In the genomic region with DNA sequence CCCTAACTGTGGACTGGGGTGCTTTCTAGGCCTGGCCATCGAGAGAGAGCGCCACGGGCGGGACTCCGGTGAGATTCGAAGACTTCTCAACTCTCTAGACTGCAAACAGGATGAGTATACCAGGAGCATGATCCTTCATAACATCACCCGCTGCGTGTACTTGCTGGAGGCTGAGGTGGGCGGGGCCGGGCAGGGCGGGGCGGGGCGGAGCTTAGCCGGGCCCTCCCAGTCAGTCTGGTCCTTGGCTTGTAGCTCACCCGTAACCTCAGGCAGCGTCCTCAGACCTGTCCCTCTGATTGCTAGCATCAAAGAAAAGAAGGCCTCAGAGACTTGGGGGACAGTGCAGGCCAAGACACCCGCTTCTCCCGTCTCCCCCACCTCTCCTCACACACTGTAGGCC, we compare ENCODE assay signal across 11 mouse cellular contexts. TPM values are rescaled to one million over a fixed set of nuclear protein-coding genes. Genes with fewer than 3 reads are reported as not detected.
DNase-seq lines count a peak whose midpoint lies in the region; ATAC-seq and TF ChIP-seq lines count a peak whose summit lies in the region.
"Had no signal": no experiment of that assay in that cellular context is flagged by ENCODE, and none has a peak within 500 bp of the region (broad histone marks: within the 10 kb centered on the region; RNA-seq: fewer than 3 reads in every experiment).

No protein-coding gene starts in this region.

- 15% methylated on average over 18 of the region's 18 CpGs for WGBS in heart, embryonic 11.5 days (ENCODE audit: insufficient replicate concordance)
- WGBS in forebrain, embryonic 13.5 days: 14% methylated on average over 17 of the region's 18 CpGs
- 10% methylated on average over 18 of the region's 18 CpGs for WGBS in liver, embryonic 12.5 days (ENCODE audit: insufficient replicate concordance)

- ATAC-seq in heart, embryonic 11.5 days (replicated peaks; ENCODE audit: insufficient number of reproducible peaks, low FRiP score, low TSS enrichment): no peak
- no peak for ATAC-seq in forebrain, embryonic 13.5 days
- ATAC-seq in liver, embryonic 12.5 days: 0 out of 2 replicates have a peak, but pooled peaks have one; percentile 30
- ATAC-seq in monocyte, adult 5-6 weeks (replicated peaks; ENCODE audit: insufficient number of reproducible peaks, low FRiP score, low TSS enrichment, poor library complexity, severe bottlenecking): no peak
- ATAC-seq: CD4-positive, CD25-positive, alpha-beta regulatory T cell, adult 4 months had no signal

- no peaks in the 10 kb centered on the region; the same call in 1 of the 2 replicates for H3K4me1 ChIP-seq in heart, embryonic 11.5 days (ENCODE audit: control insufficient read depth, insufficient read depth, low read length)
- H3K4me1 ChIP-seq in E14TG2a.4 (replicated peaks; ENCODE audit: low read depth, low read length): peaks cover 48% of the 10 kb centered on the region
- H3K4me1 ChIP-seq in forebrain, embryonic 13.5 days: peaks cover 12% of the 10 kb centered on the region; the same call in 1 of the 2 replicates
- H3K4me1 ChIP-seq in liver, embryonic 12.5 days: peaks cover 15% of the 10 kb centered on the region

- no peaks in the 10 kb centered on the region for H3K36me3 ChIP-seq in heart, embryonic 11.5 days (ENCODE audit: control insufficient read depth, insufficient read depth, low read length)
- H3K36me3 ChIP-seq in E14TG2a.4 (ENCODE audit: insufficient read depth, low read length): no peaks in the 10 kb centered on the region
- H3K36me3 ChIP-seq in forebrain, embryonic 13.5 days (ENCODE audit: poor library complexity, severe bottlenecking): no peaks in the 10 kb centered on the region
- H3K36me3 ChIP-seq in liver, embryonic 12.5 days: no peaks in the 10 kb centered on the region

- no peak overlapping the region for H3K4me3 ChIP-seq in heart, embryonic 11.5 days (ENCODE audit: low read depth, low read length)
- H3K4me3 ChIP-seq in E14TG2a.4 (replicated peaks; ENCODE audit: low read length): 0 out of 2 replicates have a peak overlapping the region, but pooled peaks have one; percentile 33
- H3K4me3 ChIP-seq in forebrain, embryonic 13.5 days: no peak overlapping the region
- H3K4me3 ChIP-seq in liver, embryonic 12.5 days: no peak overlapping the region
- H3K4me3 ChIP-seq in gastrocnemius, adult 2 months: no peak overlapping the region

- no peaks in the 10 kb centered on the region for H3K9me3 ChIP-seq in heart, embryonic 11.5 days (replicated peaks; ENCODE audit: control insufficient read depth, low read length)
- no peaks in the 10 kb centered on the region for H3K9me3 ChIP-seq in E14TG2a.4 (ENCODE audit: low read length)
- no peaks in the 10 kb centered on the region for H3K9me3 ChIP-seq in forebrain, embryonic 13.5 days (replicated peaks)
- no peaks in the 10 kb centered on the region for H3K9me3 ChIP-seq in liver, embryonic 12.5 days (replicated peaks)

- no peak for DNase-seq in heart, postnatal 10 days
- no peak for DNase-seq in left cerebral cortex, postnatal 36 days (ENCODE audit: low spot score in 2 of 2)
- DNase-seq in gastrocnemius, adult 2 months: no peak
- DNase-seq: thymus, postnatal 25 days had no signal

- peak overlapping the region; percentile 31 for H3K4me2 ChIP-seq in heart, embryonic 11.5 days
- peak overlapping the region; percentile 25; the same call in 1 of the 2 replicates for H3K4me2 ChIP-seq in forebrain, embryonic 13.5 days
- H3K4me2 ChIP-seq in liver, embryonic 12.5 days: 0 out of 2 replicates have a peak overlapping the region, but pooled peaks have one; percentile 0

- H3K27ac ChIP-seq in heart, embryonic 11.5 days (ENCODE audit: low read depth, low read length): no peak overlapping the region
- H3K27ac ChIP-seq in forebrain, embryonic 13.5 days: no peak overlapping the region
- H3K27ac ChIP-seq in liver, embryonic 12.5 days: no peak overlapping the region
- H3K27ac ChIP-seq in gastrocnemius, adult 2 months: no peak overlapping the region
- H3K27ac ChIP-seq: macrophage had no signal

- H3K27me3 ChIP-seq in heart, embryonic 11.5 days (ENCODE audit: control insufficient read depth, insufficient read depth, low read length): peaks cover 8% of the 10 kb centered on the region
- peaks cover 16% of the 10 kb centered on the region for H3K27me3 ChIP-seq in E14TG2a.4 (ENCODE audit: insufficient read depth, low read length)
- H3K27me3 ChIP-seq in forebrain, embryonic 13.5 days: peaks cover 7% of the 10 kb centered on the region
- peaks cover 26% of the 10 kb centered on the region for H3K27me3 ChIP-seq in liver, embryonic 12.5 days (replicated peaks)

- no peak for TF ChIP-seq CTCF in E14TG2a.4 (conservative IDR thresholded peaks at IDR 0.05; ENCODE audit: low read length)
- TF ChIP-seq CTCF in gastrocnemius, adult 2 months (IDR thresholded peaks at IDR 0.05): no peak

- no peak overlapping the region for H3K9ac ChIP-seq in heart, embryonic 11.5 days (ENCODE audit: low read depth, low read length)
- H3K9ac ChIP-seq in forebrain, embryonic 13.5 days: no peak overlapping the region
- no peak overlapping the region for H3K9ac ChIP-seq in liver, embryonic 12.5 days

- intact Hi-C loops in heart, postnatal 10 days (cut with DNase I): no loop called here
- intact Hi-C loops in left cerebral cortex, postnatal 36 days (cut with DNase I): no loop called here
- intact Hi-C loops in gastrocnemius, adult 2 months (cut with DNase I): no loop called here

RNA-seq across cellular contexts. Expression of a gene that starts 1.3 kb away (rescaled TPM):
- polyA plus RNA-seq in heart, embryonic 11.5 days (2014; fragmentation: Nextera tagmentation; extraction: Ambion mirVana): not detected in 2 replicates
- not detected for total RNA-seq in heart, postnatal 10 days (2021)
- polyA plus RNA-seq in forebrain, embryonic 13.5 days (2015; fragmentation: Nextera tagmentation; extraction: Ambion mirVana): not detected in 2 replicates
- polyA plus RNA-seq in liver, embryonic 12.5 days (2016; fragmentation: Nextera tagmentation; extraction: Ambion mirVana): not detected in 2 replicates
- 2.2 TPM in 1 of 3 replicates, not detected in the others for total RNA-seq in monocyte, adult 5-6 weeks (2017)
- total RNA-seq in left cerebral cortex, postnatal 36 days (2021): not detected
- total RNA-seq in gastrocnemius, adult 2 months (2021): not detected
- polyA plus RNA-seq: CD4-positive, CD25-positive, alpha-beta regulatory T cell, adult 4 months; macrophage had no signal

RNA-seq across cellular contexts. Expression of a gene that starts 14.6 kb away (rescaled TPM):
- polyA plus RNA-seq in heart, embryonic 11.5 days (2014; fragmentation: Nextera tagmentation; extraction: Ambion mirVana): 5.0 and 5.8 TPM in 2 replicates
- 10 to 100 TPM in 1 of 2 experiments, 1 to 10 TPM in 1; 9.8 to 52.9 TPM for total RNA-seq in heart, postnatal 10 days (2021)
- polyA plus RNA-seq in forebrain, embryonic 13.5 days (2015; fragmentation: Nextera tagmentation; extraction: Ambion mirVana): 29.4 and 30.1 TPM in 2 replicates
- 16.6 and 17.0 TPM in 2 replicates for polyA plus RNA-seq in liver, embryonic 12.5 days (2016; fragmentation: Nextera tagmentation; extraction: Ambion mirVana)
- 9.1 to 23.2 TPM (median 11.9 TPM) in 3 replicates for total RNA-seq in monocyte, adult 5-6 weeks (2017)
- total RNA-seq in left cerebral cortex, postnatal 36 days (2021): 10 to 100 TPM; 40.4 to 69.3 TPM
- 100 to 1,000 TPM; 106 to 153 TPM for total RNA-seq in gastrocnemius, adult 2 months (2021)

RNA-seq across cellular contexts. Expression of a gene that starts 17.3 kb away (rescaled TPM):
- not detected in 2 replicates for polyA plus RNA-seq in heart, embryonic 11.5 days (2014; fragmentation: Nextera tagmentation; extraction: Ambion mirVana)
- total RNA-seq in heart, postnatal 10 days (2021): not detected
- polyA plus RNA-seq in forebrain, embryonic 13.5 days (2015; fragmentation: Nextera tagmentation; extraction: Ambion mirVana): not detected in 2 replicates
- not detected in 2 replicates for polyA plus RNA-seq in liver, embryonic 12.5 days (2016; fragmentation: Nextera tagmentation; extraction: Ambion mirVana)
- not detected in 3 replicates for total RNA-seq in monocyte, adult 5-6 weeks (2017)
- total RNA-seq in left cerebral cortex, postnatal 36 days (2021): not detected
- not detected for total RNA-seq in gastrocnemius, adult 2 months (2021)
- polyA plus RNA-seq: CD4-positive, CD25-positive, alpha-beta regulatory T cell, adult 4 months; macrophage had no signal

RNA-seq across cellular contexts. Expression of a gene that starts 28.6 kb away (rescaled TPM):
- 0.73 TPM in 1 of 2 replicates, not detected in the other for polyA plus RNA-seq in heart, embryonic 11.5 days (2014; fragmentation: Nextera tagmentation; extraction: Ambion mirVana)
- not detected for total RNA-seq in heart, postnatal 10 days (2021)
- polyA plus RNA-seq in forebrain, embryonic 13.5 days (2015; fragmentation: Nextera tagmentation; extraction: Ambion mirVana): 0.54 TPM in 1 of 2 replicates, not detected in the other
- polyA plus RNA-seq in liver, embryonic 12.5 days (2016; fragmentation: Nextera tagmentation; extraction: Ambion mirVana): 2.3 and 3.6 TPM in 2 replicates
- total RNA-seq in monocyte, adult 5-6 weeks (2017): not detected in 3 replicates
- not detected for total RNA-seq in left cerebral cortex, postnatal 36 days (2021)
- not detected for total RNA-seq in gastrocnemius, adult 2 months (2021)
- polyA plus RNA-seq: CD4-positive, CD25-positive, alpha-beta regulatory T cell, adult 4 months; macrophage had no signal

RNA-seq across cellular contexts. Expression of a gene that starts 43.5 kb away (rescaled TPM):
- 0.14 TPM in 1 of 2 replicates, not detected in the other for polyA plus RNA-seq in heart, embryonic 11.5 days (2014; fragmentation: Nextera tagmentation; extraction: Ambion mirVana)
- not detected for total RNA-seq in heart, postnatal 10 days (2021)
- 2.8 and 2.9 TPM in 2 replicates for polyA plus RNA-seq in forebrain, embryonic 13.5 days (2015; fragmentation: Nextera tagmentation; extraction: Ambion mirVana)
- 0.16 and 0.32 TPM in 2 replicates for polyA plus RNA-seq in liver, embryonic 12.5 days (2016; fragmentation: Nextera tagmentation; extraction: Ambion mirVana)
- total RNA-seq in monocyte, adult 5-6 weeks (2017): not detected in 3 replicates
- total RNA-seq in left cerebral cortex, postnatal 36 days (2021): 1 to 10 TPM; 3.1 to 3.2 TPM
- not detected for total RNA-seq in gastrocnemius, adult 2 months (2021)
- polyA plus RNA-seq: macrophage had no signal
